Mouse (Mus musculus): Measurements from ENCODE around the gene Lhx1.

- TF ChIP-seq CTCF (conservative IDR thresholded peaks at IDR 0.05; ENCODE audit: insufficient read depth, insufficient read length, low read depth, low read length), result no peak
- peak; percentile 66 for TF ChIP-seq POLR2A (IDR thresholded peaks at IDR 0.05; ENCODE audit: low read depth, low read length)
Measured at GRCm38 (mm10) chr11:84525421-84526274, at the start of gene Lhx1.
